Mouse (Mus musculus): ENCODE measurements at regions not wholly inside any gene's neighbourhood (a gene's known extent, or its start where the extent isn't known, plus 50 kb on each side); places are given as distances from the start of the nearest gene placed in this dataset.

DNA sequence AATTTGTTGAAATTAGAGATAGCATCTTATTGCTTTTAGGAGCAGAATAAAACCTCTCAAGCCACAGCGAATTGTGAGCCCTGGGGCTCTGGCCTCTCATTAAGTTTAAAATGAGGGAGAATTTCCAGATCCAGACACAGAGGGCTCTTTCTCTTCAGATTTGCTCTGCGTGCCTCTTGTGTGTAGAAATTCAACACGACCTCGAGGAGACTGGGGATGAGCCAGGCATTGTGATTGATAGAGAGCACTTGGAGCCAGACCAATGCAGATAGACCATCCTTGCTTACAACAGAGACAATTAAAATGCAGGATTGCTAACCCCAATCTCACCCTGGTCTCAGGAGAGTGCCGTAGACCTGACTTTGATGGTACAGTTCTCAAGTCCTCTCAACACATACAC, 121.9 kb upstream of the Gas1 start:
- no peak for DNase-seq (ENCODE audit: low spot score in 2 of 2)

DNA sequence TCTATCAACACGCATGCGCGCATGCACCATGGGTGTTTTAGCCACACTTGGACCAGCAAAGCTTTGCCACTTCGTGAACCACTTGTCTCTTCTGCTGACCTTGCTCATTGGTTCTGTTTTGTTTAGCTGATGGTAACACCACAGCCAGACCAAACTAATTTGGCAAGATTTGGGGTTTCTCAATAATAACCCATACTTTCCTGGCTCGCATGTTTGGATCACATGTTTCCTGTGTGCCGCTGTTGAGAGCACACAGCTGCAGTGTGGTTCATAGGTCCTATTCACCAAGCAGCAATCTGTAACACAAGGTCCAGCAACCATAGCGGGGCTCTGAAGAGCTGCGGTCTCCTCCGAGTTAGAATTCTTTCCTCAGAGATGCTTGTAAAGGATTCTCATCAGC, 126.4 kb upstream of the Gas1 start:
- no peak for DNase-seq (ENCODE audit: low spot score in 2 of 2)

DNA sequence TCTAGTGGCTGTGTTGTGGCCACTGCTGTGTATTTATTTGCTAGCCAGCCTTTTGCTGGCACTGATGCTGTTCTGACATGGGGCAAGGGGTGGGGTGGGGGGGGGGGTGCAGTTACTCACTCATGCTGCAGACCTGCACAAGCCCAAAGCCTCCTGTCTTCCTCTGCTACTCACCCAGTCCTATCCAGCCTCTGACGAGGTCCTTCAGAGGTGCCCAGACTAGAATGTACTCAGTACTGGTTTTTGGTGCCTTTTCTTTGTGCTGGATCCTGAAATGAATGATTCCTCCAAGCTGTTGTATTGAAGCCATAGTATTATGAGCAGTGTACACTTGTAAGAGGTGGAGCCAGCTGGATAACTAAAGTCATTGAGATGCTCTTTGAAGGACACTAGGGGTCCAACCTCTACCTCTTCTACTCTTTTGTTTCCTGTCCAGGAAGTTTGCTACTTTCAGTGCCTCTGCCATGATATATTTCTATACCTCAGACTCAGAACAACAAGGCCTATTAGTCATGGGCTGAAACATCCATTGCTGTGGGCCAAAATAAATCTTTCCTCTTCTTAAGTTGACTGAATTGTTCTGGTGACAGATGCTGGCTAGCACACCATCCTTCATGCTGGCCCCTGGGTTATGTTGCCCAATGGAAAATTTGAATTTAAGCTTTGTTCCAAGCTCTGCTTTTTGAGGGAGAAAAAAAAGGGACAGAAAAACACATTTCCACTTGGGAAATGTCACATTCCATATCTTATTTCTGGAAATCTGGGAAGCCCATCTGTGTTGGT, 128.1 kb upstream of the Gas1 start:
- DNase-seq (ENCODE audit: low spot score in 2 of 2): no peak

DNA sequence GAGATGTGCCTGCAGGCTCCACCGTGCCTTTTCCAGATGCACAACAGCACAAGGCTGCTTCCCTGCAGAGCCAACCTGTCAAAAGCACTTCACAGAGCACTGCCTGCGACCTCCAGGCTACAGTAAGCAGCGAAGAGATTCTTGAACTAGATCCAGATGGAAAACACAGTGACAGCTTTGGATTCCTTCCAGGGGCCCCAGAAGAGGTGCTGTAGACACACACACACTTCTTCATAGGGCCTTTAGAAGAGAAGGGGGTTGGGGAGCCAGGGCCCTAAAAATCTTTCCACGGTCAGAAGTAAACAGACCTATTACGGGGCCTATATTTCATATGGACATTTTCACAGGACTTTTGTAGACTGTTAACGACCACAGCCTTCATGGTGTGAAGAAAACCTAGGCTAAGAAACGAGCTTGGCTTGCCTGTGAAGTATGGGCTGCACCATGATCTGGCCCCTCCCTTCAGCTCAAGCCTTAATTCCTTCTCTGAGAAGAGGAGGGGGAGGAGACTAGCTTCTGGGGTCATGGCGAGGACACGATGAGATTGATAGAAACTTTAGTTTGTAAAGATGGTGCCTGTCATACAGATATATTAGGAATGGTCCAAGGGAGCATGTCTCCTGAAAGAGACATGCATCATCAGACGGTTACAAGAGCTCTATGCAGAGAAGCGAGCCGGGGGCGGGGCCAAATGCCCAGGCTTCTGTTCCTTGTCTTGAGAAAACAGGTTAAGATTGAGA, 131.1 kb upstream of the Gas1 start:
- DNase-seq (ENCODE audit: low spot score in 2 of 2): no peak

DNA sequence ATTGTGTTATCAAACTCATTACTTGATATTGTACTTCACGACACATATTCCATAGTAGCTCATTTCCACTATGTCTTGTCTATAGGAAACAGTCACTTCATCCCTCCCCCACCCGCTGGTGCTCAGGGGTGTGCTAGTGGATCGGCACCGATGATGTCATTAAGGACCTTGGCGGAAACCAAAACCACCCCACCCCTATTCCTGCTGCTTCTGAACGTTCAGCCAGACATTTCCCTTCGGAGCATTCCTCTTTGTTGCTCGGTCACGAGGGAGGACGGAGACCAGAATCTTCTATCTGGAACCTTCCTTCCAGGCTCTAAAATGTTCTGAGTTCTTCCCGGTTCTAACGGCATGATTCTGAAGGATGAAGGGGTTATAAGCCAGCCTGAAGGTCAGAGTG, 132.3 kb upstream of the Gas1 start:
- no peak for DNase-seq (ENCODE audit: low spot score in 2 of 2)

DNA sequence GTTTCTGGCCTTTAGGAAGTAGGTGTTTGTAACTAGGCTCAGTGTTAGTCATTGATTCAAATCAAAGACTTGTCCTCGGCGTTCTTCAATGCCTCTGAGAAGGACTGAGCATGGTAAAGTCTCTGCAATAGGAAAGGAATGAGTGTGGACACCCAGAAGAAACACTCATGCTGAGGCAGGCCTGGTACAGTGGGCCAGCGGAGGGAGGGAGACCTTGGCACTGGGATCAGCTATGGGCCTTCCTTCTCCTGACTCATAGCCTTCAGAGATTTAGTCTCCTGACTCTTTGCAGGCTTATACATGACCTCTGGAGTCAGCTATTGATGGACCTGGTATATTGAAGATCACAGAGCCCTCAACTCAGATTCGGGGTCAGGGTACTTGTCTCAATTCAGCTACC, 132.8 kb upstream of the Gas1 start:
- no peak for DNase-seq (ENCODE audit: low spot score in 2 of 2)

DNA sequence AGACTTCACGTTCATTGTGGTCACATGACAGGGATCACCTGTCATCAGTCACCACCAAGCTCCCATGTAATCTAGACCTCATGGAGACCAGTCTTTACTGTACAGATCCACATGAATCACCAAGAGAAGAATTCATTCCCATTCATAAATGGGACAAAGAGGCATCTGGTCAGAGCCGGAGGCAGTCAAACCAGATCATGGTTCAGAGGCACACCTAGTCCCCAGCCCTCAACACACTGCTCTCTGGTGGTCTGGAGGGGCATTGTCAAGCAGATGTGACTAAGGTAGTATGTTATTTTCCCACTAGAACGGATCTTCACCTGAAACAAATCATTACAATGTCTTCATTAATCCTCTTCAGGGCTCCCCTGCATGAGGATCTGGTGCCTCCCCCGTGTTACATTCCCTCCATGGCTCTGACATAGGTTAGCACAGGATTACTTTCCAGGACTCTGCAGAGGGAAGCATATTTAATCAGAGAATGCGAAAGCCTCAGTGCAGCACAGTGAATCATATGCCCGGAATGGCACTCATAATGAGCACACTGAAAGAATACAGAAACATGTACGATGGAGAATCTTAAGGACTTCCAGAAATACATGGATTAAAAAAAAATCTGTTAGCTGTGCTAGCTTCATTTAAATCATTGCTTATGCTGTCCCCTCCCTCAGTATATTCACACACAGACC, 135.4 kb upstream of the Gas1 start:
- DNase-seq (ENCODE audit: low spot score in 2 of 2): peak in 1 of 2 experiments; percentile 12

DNA sequence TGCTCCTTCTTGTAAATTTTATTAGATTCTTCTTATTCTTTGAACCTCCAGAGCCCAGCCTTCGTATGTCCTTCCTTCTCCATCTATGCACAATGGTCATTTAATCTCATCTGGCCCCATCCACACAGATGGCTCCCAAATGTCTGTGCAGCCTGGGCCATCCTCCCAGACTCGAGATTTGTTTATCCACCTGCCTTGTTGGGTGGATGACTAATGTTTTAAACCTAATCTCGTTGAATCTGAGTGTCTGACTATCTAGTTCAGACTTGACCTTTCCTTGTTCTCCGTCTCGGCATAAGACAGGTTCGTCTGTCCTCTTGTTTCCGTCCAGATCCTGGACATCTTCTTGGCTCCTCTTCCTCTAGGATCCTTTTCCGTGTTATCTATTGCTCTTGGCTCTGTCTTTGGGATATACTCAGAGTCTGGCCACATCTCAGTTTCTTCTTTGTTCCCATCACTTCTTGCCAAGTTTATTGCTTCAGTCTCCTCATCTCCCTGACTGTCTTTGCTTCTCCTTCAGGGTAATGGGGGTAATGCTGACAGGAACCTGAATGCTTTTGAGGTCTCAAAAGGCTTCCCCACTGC, 141.4 kb upstream of the Gas1 start:
- no peak for DNase-seq (ENCODE audit: low spot score in 2 of 2)

DNA sequence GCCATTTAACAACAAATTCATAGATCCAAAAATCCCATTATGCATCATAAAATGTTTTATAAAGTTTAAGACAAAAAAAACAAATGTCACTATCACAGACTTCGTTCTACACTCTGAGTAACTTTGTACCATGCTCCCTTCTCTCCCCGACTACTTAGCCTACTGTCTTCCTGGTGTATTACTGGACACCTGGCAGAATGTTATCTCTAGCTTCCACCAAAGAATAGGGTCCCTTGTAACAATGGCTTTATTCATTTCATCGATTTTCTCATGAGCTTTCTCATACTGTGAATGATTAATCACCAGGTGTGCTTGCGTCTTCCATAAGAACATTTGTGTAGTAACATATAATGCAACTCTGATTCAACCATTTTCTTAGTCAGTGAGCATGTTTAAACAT, 142.1 kb upstream of the Gas1 start:
- DNase-seq (ENCODE audit: low spot score in 2 of 2): no peak

DNA sequence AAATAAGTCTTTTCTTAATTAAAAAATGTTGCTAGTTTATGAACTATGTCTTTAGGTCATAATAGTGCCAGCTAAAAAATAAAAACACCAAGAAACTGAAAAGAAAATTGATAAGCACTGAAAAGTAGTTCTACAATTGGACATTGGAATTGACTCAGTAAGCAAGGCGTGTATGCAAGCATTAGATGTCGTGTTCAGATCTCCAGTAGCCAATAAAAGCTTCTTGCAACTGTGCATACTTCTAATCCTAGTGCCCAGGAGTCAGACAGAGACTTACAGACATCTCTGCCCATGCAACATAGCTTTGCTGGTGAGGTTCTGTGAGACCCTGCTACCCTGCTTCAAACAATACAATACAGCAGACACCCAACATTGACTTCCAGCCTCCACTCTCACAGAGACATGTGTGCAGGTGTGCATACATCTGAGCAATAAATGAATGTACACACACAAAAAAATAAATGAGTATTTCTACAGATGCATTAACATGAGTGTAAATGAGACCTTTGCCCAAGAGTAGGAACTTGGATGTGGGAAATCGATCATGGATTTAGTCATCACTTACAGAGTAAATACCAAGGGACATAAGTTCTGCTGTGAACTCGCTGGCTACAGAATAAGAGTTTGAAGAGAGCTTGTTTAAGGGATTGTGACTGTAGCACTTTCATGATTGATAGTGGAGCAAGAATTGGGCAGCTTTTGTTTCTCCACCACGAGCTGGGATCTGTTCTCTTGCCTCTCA, 142.9 kb upstream of the Gas1 start:
- no peak for DNase-seq (ENCODE audit: low spot score in 2 of 2)

DNA sequence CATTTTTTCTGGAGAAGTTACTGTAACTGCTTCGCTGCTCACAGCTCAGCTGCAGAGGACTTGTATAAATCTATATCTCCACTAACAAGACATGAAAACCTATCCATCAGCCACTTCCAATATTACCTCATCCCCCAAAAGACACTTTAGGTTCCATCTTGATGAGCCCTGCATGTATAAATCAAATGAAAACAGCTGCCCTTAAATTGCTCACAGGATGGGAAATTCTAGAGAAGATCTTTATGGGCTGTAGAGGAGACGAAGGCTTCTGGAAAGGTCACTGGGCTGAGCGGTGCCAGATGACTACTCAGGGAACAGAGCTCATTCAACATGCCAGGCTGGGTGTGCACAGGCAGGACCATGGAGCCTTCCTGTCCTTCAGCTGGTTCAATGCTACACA, 145.4 kb upstream of the Gas1 start:
- DNase-seq (ENCODE audit: low spot score in 2 of 2): no peak

DNA sequence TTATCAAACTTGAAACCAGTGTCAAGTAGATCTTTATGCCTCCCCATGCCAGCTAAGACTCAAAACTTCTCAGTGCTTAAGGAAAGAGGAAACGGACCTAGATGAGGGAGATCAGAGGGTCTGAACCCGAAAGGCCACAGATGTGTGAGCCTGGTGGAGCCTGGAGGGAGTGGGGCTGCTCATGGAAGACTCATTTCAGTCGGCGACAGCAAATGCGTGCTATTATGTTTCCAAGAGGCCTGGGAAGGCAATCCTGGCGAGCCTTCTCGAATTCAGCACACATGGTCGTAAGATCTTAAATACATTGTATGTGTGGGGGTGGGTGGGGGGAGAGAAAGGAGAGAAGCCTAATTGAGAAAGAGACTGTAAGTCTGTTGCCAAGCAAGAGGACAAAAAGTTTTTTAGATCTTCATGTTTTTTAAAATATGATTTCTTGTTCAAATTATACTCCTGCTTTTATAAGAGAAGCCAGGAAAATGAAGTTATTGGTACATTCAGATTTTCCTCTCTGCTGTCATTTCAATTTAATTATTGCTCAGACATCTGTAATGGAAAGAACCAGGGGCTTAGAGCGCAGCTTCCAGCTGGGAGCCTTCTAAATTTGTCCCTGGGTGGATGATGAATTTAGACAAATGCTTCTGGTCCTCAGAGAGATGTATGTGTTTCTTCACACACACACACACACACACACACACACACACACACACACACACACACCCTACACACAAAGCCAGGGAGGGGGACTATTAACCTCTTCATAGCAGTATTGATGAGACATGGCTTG, 153.5 kb upstream of the Gas1 start:
- DNase-seq (ENCODE audit: low spot score in 2 of 2): no peak

DNA sequence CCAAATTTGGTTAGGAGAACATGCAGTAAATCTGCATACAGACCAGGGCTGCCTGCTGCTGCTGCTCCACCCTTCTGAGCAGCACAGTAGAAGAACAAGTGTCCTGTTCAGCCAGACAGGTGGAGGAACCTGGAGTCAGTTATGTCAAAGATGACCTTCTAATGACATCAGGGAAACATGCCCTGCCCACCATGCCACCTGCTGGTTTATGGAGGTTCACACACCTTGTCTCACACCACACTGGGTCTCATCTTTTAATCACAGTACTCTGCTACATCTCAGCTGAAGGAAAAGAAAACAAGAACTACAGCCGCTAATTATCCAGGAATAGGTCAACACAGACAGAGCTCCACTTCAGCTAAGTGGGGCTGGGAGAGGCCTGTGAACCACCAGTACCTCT, 159.0 kb upstream of the Gas1 start:
- no peak for DNase-seq (ENCODE audit: low spot score in 2 of 2)

DNA sequence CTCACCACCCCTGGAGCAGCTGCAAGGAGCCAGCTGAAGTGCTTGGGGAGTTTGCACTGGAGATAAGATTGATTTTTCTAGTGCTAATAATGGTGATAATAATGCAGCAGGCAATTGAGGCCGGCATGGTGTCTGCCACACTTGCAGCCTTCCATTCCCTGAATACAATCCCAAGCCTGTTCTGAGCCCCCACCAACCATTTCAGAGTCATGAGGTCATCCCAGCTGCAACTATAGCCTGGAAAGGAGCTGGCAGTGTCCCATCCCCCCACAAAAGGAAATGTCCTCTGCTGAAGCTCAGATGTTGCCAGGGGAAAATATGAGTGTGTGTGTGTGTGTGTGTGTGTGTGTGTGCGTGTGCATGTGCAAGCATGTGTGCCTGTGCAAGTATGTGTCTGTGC, 160.2 kb upstream of the Gas1 start:
- DNase-seq (ENCODE audit: low spot score in 2 of 2): no peak

DNA sequence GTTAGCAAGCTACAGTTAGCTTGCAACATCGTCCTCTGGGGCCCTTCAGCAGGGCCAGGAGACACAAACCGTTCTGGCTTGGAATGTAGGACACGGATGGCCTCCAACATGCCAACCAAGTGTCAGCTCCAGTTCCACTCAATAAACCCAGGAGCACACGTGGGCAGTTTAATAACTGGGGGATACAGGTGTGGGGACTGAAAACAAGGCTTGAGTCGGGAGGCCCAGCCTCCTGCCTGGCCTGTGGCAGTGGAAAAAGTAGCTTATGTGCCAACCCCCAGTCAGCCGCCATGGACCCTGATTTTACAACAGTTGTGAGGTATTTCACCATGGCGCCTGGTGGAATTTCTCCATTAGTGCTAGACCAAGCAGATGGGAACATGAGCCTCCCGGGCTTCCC, 160.9 kb upstream of the Gas1 start:
- no peak for DNase-seq (ENCODE audit: low spot score in 2 of 2)

DNA sequence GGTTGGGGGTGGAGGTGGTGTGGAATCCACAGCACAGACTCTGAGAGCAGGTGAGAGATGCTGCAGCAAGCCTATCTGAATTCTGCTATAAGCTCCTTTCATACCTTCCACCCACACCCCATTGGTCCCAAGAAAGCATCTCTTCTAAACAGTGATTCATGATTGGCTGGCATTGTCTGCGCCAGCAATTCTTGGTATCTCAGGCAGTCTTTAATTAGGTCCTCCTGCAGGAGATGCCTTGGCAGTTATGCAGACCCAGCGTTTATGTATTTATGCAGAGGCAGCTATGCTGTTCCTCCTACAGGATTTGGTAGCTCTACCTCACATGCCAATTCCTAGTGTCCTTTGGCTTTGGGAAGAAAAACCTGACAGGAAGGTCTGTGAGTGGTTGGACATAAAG, 162.9 kb upstream of the Gas1 start:
- peak; percentile 18 to 34 for DNase-seq (ENCODE audit: low spot score in 2 of 2)

DNA sequence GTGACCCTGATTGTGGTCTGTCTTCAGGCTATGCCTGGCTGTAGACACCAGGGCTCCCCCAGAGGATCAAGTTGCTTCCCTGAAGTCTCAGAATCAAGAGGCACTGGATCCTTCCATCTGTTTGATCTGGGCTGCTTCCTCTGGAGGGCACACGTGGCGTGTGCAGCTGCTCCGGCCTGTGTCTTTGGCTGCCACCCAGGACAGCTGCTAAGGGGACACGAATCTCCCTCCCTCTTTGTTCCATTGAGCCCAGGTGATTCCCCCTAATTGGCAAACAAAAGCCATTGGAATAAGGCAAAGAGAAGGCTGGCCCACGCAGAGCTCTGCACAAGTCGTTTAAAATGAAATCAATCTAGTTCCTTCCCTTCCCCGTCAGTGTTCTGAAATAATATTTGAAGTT, 170.7 kb upstream of the Gas1 start:
- DNase-seq (ENCODE audit: low spot score in 2 of 2): no peak

DNA sequence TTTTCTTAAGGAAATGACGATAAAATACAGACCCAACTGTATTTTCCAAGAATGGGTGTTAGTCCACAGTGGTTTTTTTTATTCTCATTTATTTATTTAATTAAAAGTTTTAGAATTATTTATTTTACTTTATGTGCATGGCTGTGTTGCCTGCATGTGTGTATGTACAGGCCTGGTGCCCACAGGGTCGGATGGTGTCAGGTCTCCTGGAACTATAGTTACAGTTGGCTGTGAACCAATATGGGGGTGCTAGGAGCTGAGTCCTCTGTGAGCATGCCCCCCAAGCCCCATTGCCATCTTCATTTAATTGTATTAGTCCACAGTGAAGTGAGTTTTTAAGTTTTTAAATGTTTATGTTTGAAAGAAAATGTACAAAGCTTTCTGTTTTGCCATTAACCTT, 171.3 kb upstream of the Gas1 start:
- DNase-seq (ENCODE audit: low spot score in 2 of 2): no peak

DNA sequence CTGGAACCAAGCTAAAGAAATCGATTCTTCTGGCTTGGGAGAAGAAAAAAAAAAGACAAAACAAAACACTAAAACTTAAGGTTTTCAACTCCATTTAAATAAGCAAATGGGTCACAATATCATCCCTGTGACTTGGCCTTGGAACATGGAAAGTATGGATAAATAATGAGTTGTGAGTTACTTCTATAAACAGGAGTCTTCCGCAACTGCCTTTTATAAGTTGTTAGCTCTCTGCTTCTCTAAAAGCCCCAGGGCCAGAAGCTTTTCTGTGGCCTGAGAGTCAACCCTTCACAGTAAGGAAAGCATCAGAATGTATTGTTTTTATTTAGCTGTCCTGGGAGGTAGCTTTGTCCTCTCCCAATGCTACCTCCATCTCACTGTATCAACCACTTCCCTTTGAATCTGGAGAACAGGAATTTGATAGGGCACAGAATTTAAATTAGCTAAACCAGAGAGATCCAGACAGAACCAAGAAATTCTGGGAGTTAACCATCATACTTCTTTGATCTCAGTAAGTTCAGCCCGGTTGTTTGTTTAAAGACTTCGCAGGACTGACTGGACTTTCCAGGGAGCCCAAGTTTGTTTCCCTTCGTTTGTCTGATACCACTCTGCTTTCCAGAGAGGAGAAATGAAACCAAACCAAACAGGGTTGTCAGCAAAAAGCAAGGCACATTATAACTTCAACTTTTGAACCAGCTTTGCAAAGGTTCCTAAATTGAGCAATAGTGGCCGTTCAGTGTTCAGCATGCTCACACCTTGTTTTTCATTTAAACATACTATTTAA, 178.7 kb upstream of the Gas1 start:
- no peak for DNase-seq (ENCODE audit: low spot score in 2 of 2)

DNA sequence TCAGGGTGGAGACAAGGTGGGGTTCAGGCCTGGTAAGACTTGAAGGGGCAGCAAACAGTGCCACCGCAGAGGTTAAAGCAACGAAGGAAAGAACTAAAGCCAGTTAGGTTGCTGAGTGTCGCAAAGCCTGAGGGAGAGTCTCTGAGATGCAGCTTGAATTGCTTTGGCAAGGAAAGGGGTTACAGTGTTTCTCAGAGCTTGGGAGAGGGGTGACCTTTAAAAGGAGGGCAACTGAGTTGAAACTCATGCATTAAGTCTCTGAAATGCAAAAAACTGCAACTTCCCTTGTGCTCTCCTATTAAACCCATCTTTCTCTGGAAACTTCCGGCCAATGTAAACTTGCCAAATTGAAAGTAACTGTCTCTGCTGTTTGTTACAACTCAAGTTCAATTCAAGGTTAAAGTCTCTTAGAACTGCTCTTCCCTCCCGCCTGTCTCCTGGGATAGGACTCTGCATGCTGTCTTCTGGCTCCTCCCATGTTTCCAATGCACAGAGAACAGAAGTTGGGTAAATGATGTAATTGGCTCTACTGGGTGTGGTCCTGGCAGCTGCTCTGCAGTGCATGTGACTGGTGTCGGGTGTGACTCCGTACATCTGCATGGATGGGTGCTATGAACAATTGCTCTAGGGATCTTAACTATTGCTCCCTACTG, 181.4 kb upstream of the Gas1 start:
- no peak for DNase-seq (ENCODE audit: low spot score in 2 of 2)
